Mouse (Mus musculus) neural tube, embryonic 12.5 days (tissue): ENCODE data around the gene Haspin. TPM values are rescaled to one million over a fixed set of nuclear protein-coding genes. Genes with fewer than 3 reads are reported as not detected.

Experiments
- ATAC-seq: fragments of 200-750 bp; cut with Nextera tagmentation; 2 replicates; pipeline ENCODE4 v1.8.0; 2017; ENCODE audit warnings: low read depth, mild to moderate bottlenecking, moderate TSS enrichment, moderate library complexity; ENCODE audit not compliant: low FRiP score
- H3K27ac ChIP-seq: fragments of 300-500 bp; sonication (generic); 2 replicates; pipeline ENCODE4 v1.5.1; 2016
- H3K27me3 ChIP-seq: fragments of 300-500 bp; sonication (generic); replicated peaks from 2 replicates; pipeline ENCODE4 v1.6.1; 2016; ENCODE audit warnings: mild to moderate bottlenecking
- H3K36me3 ChIP-seq: fragments of 300-500 bp; sonication (generic); 2 replicates; pipeline ENCODE4 v1.6.1; 2016; ENCODE audit warnings: mild to moderate bottlenecking
- H3K4me1 ChIP-seq: fragments of 300-500 bp; sonication (generic); 2 replicates; pipeline ENCODE4 v1.6.1; 2016
- H3K4me2 ChIP-seq: fragments of 300-500 bp; sonication (generic); replicated peaks from 2 replicates; pipeline ENCODE4 v1.6.1; 2016; ENCODE audit warnings: mild to moderate bottlenecking
- H3K4me3 ChIP-seq: fragments of 300-500 bp; sonication (generic); 2 replicates; pipeline ENCODE4 v1.5.1; 2016
- H3K9ac ChIP-seq: fragments of 300-500 bp; sonication (generic); 2 replicates; pipeline ENCODE4 v1.6.1; 2016; ENCODE audit warnings: mild to moderate bottlenecking
- H3K9me3 ChIP-seq: fragments of 300-500 bp; sonication (generic); 2 replicates; pipeline ENCODE4 v1.6.1; 2016; ENCODE audit warnings: mild to moderate bottlenecking
- WGBS: fragments of 180-500 bp; shearing (Covaris S2); methylation state at CpG from one replicate; pipeline ENCODE4 v1.1.7; 2016; 5-methylcytosine and 5-hydroxymethylcytosine counted together
- polyA plus RNA-seq: library from polyadenylated mRNA; unstranded; fragments of >200 nt; fragmentation: Nextera tagmentation; extraction: Ambion mirVana; gene quantifications from 2 replicates; pipeline ENCODE4 v1.2.1, GENCODE M21; 2016

Haspin gene
- polyA plus RNA-seq, 1 experiment from 2014 or later: 11.1 TPM

DNA sequence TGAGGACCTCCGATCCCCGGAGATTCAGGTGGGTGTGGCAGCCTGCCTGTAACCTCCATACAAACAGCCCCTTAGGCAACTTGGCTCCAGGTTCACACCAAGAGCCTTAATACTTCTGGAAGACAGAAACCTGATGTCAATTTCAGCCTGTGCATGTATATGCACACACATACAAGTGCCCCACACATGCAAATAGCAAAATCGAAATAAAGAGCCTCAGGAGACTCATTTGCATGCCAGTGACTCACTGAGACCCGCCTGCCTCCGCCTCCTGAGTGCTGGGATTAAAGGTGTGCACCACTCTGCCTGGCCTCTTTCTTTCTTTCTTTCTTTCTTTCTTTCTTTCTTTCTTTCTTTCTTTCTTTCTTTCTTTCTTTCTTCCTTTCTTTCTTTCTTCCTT is 39.2 kb downstream of the Haspin start:
- H3K4me1 ChIP-seq: no peaks in the 10 kb centered on the region
- H3K4me2 ChIP-seq: no peak overlapping the region
- no peak overlapping the region for H3K27ac ChIP-seq
- 68% methylated on average over 5 of the region's 5 CpGs for WGBS
- H3K4me3 ChIP-seq: no peak overlapping the region
- ATAC-seq: no peak
- no peaks in the 10 kb centered on the region for H3K9me3 ChIP-seq
- H3K36me3 ChIP-seq: no peaks in the 10 kb centered on the region
- H3K27me3 ChIP-seq: no peaks in the 10 kb centered on the region
- H3K9ac ChIP-seq: no peak overlapping the region

DNA sequence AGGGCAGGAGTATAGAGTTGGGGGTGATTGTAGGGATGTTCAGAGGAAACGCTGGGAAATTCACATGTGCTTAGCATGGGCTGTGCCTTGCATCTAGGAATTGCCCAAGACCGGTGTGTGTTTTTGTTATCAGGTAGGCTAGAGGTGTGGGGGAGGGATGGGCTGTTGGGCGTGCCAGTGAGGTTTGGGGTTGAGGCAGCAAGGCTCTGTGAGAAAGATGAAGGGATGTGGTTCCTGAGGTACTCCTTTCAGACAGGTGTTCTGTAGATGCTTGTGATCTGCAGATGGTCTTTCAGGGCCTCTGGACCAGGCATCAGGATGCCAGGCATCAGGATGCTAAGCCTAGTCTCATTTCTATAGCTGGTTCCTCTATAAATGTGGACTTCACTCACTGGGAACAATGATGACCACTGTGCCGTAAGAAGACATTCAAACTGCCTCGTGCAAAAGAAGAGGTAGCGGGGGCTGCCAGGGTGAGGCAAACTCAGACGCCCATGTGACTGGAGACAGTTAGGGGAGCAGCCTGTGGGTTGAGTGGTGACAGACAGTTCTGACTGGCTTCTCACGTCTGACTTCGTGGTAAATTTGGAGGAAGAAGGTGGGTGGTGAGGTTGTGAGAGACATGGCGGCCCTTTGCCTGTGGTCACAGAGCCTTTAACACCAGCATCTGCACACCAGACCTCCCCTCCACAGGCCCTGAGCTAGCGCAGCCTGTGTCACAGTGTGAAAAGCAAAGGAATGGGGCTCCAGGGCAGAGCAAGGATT is 43.7 kb downstream of the Haspin start:
- Histone ChIP-seq H3K9me3 (no peaks in the 10 kb centered on the region), H3K4me1 (no peaks in the 10 kb centered on the region), H3K4me3 (no peak overlapping the region), H3K36me3 (no peaks in the 10 kb centered on the region), H3K27me3 (no peaks in the 10 kb centered on the region), H3K4me2 (no peak overlapping the region), H3K27ac (no peak overlapping the region), H3K9ac (no peak overlapping the region)
- WGBS: 83% methylated on average over 11 of the region's 11 CpGs
- no peak for ATAC-seq

DNA sequence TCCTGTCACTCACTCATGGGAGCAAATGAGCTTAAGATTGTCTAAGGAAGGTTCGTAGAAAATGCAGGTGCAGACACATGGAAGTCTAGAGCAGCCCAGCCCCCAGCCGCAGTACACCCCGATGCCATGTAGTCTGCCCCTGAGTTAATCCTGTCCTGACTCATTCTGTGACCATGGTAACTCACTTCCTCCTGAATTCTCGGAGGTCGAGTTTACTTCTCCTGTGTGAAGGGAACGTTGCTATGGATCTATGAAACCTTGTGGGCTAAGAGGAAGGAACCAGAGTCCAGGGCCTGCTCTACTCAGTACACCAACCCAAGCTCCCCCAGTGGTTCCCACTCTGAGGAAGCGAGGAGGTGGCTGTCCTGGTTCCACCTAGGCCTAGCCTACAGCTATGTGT is 45.2 kb downstream of the Haspin start:
- H3K27ac ChIP-seq: no peak overlapping the region
- WGBS: 82% methylated on average over 7 of the region's 7 CpGs
- no peak for ATAC-seq

DNA sequence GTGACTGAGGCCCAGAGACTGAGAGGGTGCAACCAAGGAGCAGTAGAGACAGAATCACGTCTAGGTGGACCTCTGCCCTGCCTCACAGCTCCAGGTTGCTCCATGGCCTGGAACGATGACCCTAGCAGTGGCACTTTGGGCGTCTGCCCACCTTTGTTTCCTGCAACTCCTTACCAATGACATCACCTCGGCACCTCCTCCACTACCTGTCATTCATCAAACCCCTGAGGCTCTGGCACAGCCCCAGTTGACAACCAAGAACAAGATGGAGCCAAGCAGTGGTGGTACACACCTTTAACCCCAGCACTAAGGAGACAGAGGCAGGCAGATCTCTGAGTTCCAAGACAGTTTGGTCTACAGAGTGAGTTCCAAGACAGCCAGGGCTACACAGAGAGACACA is 46.0 kb downstream of the Haspin start:
- H3K9me3 ChIP-seq: no peaks in the 10 kb centered on the region
- H3K4me3 ChIP-seq: no peak overlapping the region
- H3K36me3 ChIP-seq: no peaks in the 10 kb centered on the region
- H3K27me3 ChIP-seq: no peaks in the 10 kb centered on the region
- WGBS: 73% methylated on average over 4 of the region's 4 CpGs
- H3K4me1 ChIP-seq: no peaks in the 10 kb centered on the region
- no peak overlapping the region for H3K4me2 ChIP-seq
- no peak overlapping the region for H3K27ac ChIP-seq
- no peak for ATAC-seq
- H3K9ac ChIP-seq: no peak overlapping the region

More for the DNA sequence above, 45.2 kb downstream of the Haspin start:
- Histone ChIP-seq H3K27me3 (no peaks in the 10 kb centered on the region), H3K36me3 (no peaks in the 10 kb centered on the region), H3K9ac (no peak overlapping the region), H3K9me3 (no peaks in the 10 kb centered on the region), H3K4me2 (no peak overlapping the region), H3K4me3 (no peak overlapping the region), H3K4me1 (no peaks in the 10 kb centered on the region)

DNA sequence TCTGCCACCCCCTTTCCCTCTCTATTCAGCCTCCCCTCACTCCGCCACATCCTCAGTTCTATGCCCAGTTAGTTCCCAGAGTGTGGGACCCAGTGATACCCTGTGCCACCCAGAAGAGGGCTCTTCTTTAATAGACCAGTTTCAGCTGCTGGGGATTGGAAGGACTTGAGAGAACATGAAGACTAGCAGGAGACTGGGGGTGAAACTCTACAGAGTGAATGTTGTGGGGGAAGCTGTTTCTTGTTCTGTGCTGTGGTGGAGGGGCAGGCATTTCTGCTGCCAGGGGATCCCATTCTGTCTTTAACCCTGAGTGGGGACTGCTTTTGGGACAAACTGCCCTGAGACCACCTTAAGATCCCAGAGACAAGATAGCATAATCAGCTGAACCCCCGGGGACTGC is 47.3 kb downstream of the Haspin start:
- no peak overlapping the region for H3K4me3 ChIP-seq
- H3K27me3 ChIP-seq: no peaks in the 10 kb centered on the region
- no peak overlapping the region for H3K9ac ChIP-seq
- H3K27ac ChIP-seq: no peak overlapping the region
- H3K4me2 ChIP-seq: no peak overlapping the region
- WGBS: 85% methylated on average over 2 of the region's 2 CpGs
- no peaks in the 10 kb centered on the region for H3K9me3 ChIP-seq
- H3K36me3 ChIP-seq: no peaks in the 10 kb centered on the region; the same call in 1 of the 2 replicates
- no peak for ATAC-seq
- H3K4me1 ChIP-seq: no peaks in the 10 kb centered on the region

DNA sequence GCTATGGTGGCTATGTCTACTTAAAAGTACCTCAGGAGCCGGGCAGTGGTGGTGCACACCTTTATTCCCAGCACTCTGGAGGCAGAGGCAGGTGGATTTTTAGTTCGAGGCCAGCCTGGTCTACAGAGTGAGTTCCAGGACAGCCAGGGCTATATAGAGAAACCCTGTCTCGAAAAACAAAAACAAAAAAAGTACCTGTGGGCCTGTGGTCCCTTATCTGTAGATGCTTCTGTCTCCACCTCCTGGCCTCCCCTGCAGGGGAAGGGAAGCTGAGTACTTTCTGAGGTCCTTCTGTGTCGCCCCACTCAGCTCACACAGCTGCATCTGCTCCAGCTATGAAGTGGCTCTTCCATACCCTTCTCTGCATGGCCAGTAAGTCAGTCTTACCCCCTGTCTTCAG is 47.8 kb downstream of the Haspin start, which contains the start of gene Itgae:
TSS of gene Itgae (plus strand) at position 301 of the 400 bp plus-strand sequence.
- no peak for ATAC-seq
- H3K9me3 ChIP-seq: no peaks in the 10 kb centered on the region
- 88% methylated on average over 4 of the region's 4 CpGs for WGBS

DNA sequence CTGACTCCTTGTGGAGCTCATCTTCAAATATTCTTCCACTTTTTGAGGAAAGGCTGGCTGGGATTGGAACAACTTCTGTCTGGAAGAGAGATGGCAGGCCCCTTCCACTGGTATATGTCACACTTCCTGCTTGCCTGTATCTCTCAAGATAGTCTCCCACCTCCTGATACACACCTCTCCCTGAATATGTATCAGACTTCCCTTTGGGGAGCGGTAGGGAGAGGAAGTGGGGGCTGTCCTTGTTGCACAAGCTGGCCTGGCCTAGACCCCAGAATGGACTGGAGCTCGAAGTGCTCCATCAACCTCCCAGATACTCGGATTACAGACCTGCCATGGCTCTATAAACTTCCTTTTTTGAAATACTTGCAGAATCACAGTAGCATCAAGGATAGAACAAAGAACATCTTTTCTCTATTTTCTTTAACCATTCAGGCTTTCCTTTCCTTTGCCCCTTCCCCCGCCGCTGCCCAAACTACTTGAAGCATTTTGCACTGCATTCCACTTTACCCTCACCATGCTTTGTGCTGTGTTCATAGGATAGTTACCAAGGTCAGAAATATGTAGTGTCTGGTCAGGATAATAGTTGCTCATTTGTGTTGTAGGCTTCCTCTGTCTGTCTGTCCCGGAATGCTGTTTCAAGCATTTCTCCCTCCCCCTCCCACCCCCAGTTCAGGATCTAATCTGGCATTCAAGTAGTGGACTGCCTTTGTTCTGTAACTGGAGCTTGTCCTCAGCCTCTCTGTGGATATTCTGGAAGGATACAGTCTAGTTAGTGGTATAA is 50.2 kb downstream of the Haspin start:
- ATAC-seq: no peak
- peaks cover 17% of the 10 kb centered on the region for H3K36me3 ChIP-seq
- no peaks in the 10 kb centered on the region for H3K9me3 ChIP-seq
- no peaks in the 10 kb centered on the region for H3K27me3 ChIP-seq
- no peak overlapping the region for H3K9ac ChIP-seq
- H3K4me2 ChIP-seq: no peak overlapping the region
- no peak overlapping the region for H3K27ac ChIP-seq
- H3K4me1 ChIP-seq: no peaks in the 10 kb centered on the region
- no peak overlapping the region for H3K4me3 ChIP-seq
- WGBS: 80% methylated on average over 6 of the region's 6 CpGs

More for the DNA sequence above, 47.8 kb downstream of the Haspin start, which contains the start of gene Itgae:
- Histone ChIP-seq H3K4me2 (no peak within 1 kb of the TSS), H3K9ac (no peak within 1 kb of the TSS), H3K36me3 (peaks cover 3% of the 10 kb centered on the region; the same call in 1 of the 2 replicates), H3K4me1 (no peaks in the 10 kb centered on the region), H3K27ac (no peak within 1 kb of the TSS), H3K27me3 (no peaks in the 10 kb centered on the region), H3K4me3 (no peak within 1 kb of the TSS)

Other genes with a start within 250 kb of the Haspin start
- gene Atp2a3, start 177.1 kb downstream of the Haspin start, polyA plus RNA-seq: 1.2 and 1.3 TPM in 2 replicates
- 1.4 TPM in 2 replicates for gene P2rx1, start 139.2 kb downstream of the Haspin start, polyA plus RNA-seq
- 14.7 and 14.8 TPM in 2 replicates for gene Camkk1, start 119.3 kb downstream of the Haspin start, polyA plus RNA-seq
- 14.3 and 15.1 TPM in 2 replicates for gene Ncbp3, start 90.5 kb downstream of the Haspin start, polyA plus RNA-seq
- 0.34 TPM in 2 replicates for gene Itgae, start 47.7 kb downstream of the Haspin start, polyA plus RNA-seq
- gene P2rx5, start 22.1 kb upstream of the Haspin start, polyA plus RNA-seq: 0.22 and 0.30 TPM in 2 replicates
- gene Emc6, start 38.7 kb upstream of the Haspin start, polyA plus RNA-seq: 122 and 129 TPM in 2 replicates
- gene Tax1bp3, start 38.8 kb upstream of the Haspin start, polyA plus RNA-seq: 198 and 205 TPM in 2 replicates
- gene Ctns, start 60.7 kb upstream of the Haspin start, polyA plus RNA-seq: 21.5 and 26.1 TPM in 2 replicates
- 1.9 and 2.3 TPM in 2 replicates for gene Shpk, start 61.2 kb upstream of the Haspin start, polyA plus RNA-seq
- 0.38 and 0.98 TPM in 2 replicates for gene Trpv1, start 96.0 kb upstream of the Haspin start, polyA plus RNA-seq
- gene Trpv3, start 129.1 kb upstream of the Haspin start, polyA plus RNA-seq: 0.14 and 0.15 TPM in 2 replicates
- gene Aspa, start 191.3 kb upstream of the Haspin start, polyA plus RNA-seq: 0.34 and 0.65 TPM in 2 replicates
- gene Gm49340, start 191.4 kb upstream of the Haspin start, polyA plus RNA-seq: not detected in 2 replicates
- not detected in 2 replicates for gene Spata22, start 191.4 kb upstream of the Haspin start, polyA plus RNA-seq
- gene Olfr20, start 212.5 kb upstream of the Haspin start, polyA plus RNA-seq: not detected in 2 replicates
- not detected in 2 replicates for gene Olfr376, start 233.0 kb upstream of the Haspin start, polyA plus RNA-seq